Mouse (Mus musculus): ENCODE measurements around the gene Samsn1.

DNA sequence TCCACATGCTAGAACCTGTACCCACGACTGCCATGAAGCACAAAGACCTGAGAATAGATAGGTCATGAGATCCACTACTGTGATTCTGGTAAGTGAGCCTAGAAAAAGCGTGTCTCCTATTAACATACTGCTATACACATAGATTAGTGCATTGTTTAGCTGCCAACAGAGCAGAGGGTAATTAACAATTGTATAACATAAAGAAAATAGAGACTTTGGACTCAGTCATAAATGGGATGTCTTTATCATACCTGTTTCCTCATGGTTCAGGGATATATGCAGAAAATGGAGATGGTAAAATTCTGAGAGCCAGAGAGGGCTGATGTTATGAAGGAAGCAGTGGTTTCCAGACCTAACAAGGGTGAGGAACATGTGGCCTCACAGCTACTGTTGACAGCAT is 95.6 kb downstream of the Samsn1 start:
- TF ChIP-seq CTCF (IDR thresholded peaks at IDR 0.05; ENCODE audit: low read depth) (no peak), EP300 (optimal IDR thresholded peaks at IDR 0.05) (no peak)
